Mouse (Mus musculus) ES-Bruce4 (cell line): Measurements from ENCODE around the gene Ppp2r2c.

ENCODE experiments used
- CTCF ChIP-seq: IDR thresholded peaks from one replicate; pipeline ENCODE4 v1.8.1; 2011; ENCODE audit warnings: low read depth, low read length
- EP300 ChIP-seq: IDR thresholded peaks from 2 replicates; pipeline ENCODE4 v1.6.1; 2011; ENCODE audit warnings: low read depth, low read length; ENCODE audit not compliant: insufficient read depth
- POLR2A ChIP-seq: IDR thresholded peaks from one replicate; pipeline ENCODE4 v1.8.1; 2011; ENCODE audit warnings: low read length; ENCODE audit not compliant: insufficient read depth

- no peak for TF ChIP-seq POLR2A
- TF ChIP-seq EP300, result no peak
- no peak for TF ChIP-seq CTCF
Measured at GRCm38 (mm10) chr5:36894604-36895368, 26.5 kb downstream of the Ppp2r2c start.
